Mouse (Mus musculus) embryonic facial prominence, embryonic 14.5 days (tissue): ENCODE results near the gene Mkrn2os. TPM values are rescaled to one million over a fixed set of nuclear protein-coding genes. Genes with fewer than 3 reads are reported as not detected.
"Not testable (repeated sequence)": the region's sequence is repeated elsewhere in the genome, so short reads cannot be mapped to it uniquely, and the experiment has no call there.

Source experiments
- ATAC-seq: fragments of 200-750 bp; cut with Nextera tagmentation; 2 replicates; pipeline ENCODE4 v1.8.0; 2017; ENCODE audit warnings: low read depth, moderate number of reproducible peaks, moderate TSS enrichment
- DNase-seq: peaks from one replicate; pipeline ENCODE4 v3.0.0-alpha.2; 2015; ENCODE audit warnings: low spot score
- H3K27ac ChIP-seq: fragments of 300-500 bp; sonication (generic); replicated peaks from 2 replicates; pipeline ENCODE4 v1.5.1; 2014; ENCODE audit warnings: low read depth, mild to moderate bottlenecking, low read length, moderate library complexity
- H3K27me3 ChIP-seq: fragments of 300-500 bp; sonication (generic); replicated peaks from 2 replicates; pipeline ENCODE4 v1.6.1; 2014; ENCODE audit warnings: low read length; ENCODE audit not compliant: control insufficient read depth, insufficient read depth
- H3K36me3 ChIP-seq: fragments of 300-500 bp; sonication (generic); 2 replicates; pipeline ENCODE4 v1.6.1; 2014; ENCODE audit warnings: low read length, mixed read lengths; ENCODE audit not compliant: control insufficient read depth, insufficient read depth
- H3K4me1 ChIP-seq: fragments of 300-500 bp; sonication (generic); 2 replicates; pipeline ENCODE4 v1.6.1; 2014; ENCODE audit warnings: antibody characterized with exemption, low read length; ENCODE audit not compliant: control insufficient read depth, insufficient read depth
- H3K4me2 ChIP-seq: fragments of 300-500 bp; sonication (generic); 2 replicates; pipeline ENCODE4 v1.6.1; 2014; ENCODE audit warnings: low read depth, mild to moderate bottlenecking, low read length, moderate library complexity, mixed read lengths
- H3K4me3 ChIP-seq: fragments of 300-500 bp; sonication (generic); 2 replicates; pipeline ENCODE4 v1.5.1; 2014; ENCODE audit warnings: low read depth, mild to moderate bottlenecking, low read length
- H3K9ac ChIP-seq: fragments of 300-500 bp; sonication (generic); 2 replicates; pipeline ENCODE4 v1.6.1; 2014; ENCODE audit warnings: low read depth, mild to moderate bottlenecking, low read length, moderate library complexity, mixed read lengths
- H3K9me3 ChIP-seq: fragments of 300-500 bp; sonication (generic); 2 replicates; pipeline ENCODE4 v1.6.1; 2016; ENCODE audit warnings: low read length; ENCODE audit not compliant: control insufficient read depth
- WGBS: fragments of 180-500 bp; shearing (Covaris S2); extraction: QIAGEN DNeasy Blood & Tissue Kit; methylation state at CpG from one replicate; pipeline ENCODE4 v1.1.7; 2014; 5-methylcytosine and 5-hydroxymethylcytosine counted together
- polyA plus RNA-seq: library from polyadenylated mRNA; unstranded; fragments of >200 nt; fragmentation: Nextera tagmentation; extraction: Ambion mirVana; gene quantifications from 2 replicates; pipeline ENCODE4 v1.2.1, GENCODE M21; 2014

The Mkrn2os gene
- 0.78 and 0.92 TPM in 2 replicates for polyA plus RNA-seq

DNA sequence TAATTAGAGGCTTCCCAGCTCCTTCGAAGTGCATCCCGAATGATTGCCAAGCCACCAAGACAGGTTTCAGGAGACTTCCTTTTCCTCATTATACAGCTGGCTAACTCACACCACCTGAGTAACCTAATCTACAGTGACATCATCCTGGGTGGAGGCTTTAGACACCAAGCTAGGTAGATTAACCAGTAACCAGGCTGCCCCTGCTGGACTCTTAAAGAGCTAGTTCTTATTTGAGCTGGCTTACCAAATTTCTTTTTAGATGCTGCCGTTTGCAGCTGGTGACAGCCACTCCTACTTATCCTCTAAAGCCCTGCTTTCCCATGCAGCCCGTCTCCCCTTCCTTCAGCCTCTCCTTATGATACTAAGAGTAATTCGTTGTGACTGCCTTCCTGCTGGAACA, at the start of gene Mkrn2os:
Mkrn2os (minus strand) TSS at position 119 of the 400 bp plus-strand sequence.
- peak; percentile 58 for DNase-seq
- peak; percentile 77 for ATAC-seq
- Histone ChIP-seq H3K36me3 (no peaks in the 10 kb centered on the region), H3K27ac (no peak within 1 kb of the TSS), H3K4me2 (no peak within 1 kb of the TSS), H3K27me3 (no peaks in the 10 kb centered on the region), H3K9me3 (no peaks in the 10 kb centered on the region), H3K4me3 (no peak within 1 kb of the TSS), H3K9ac (no peak within 1 kb of the TSS), H3K4me1 (no peaks in the 10 kb centered on the region)
- WGBS: 40% methylated on average over 5 of the region's 5 CpGs

DNA sequence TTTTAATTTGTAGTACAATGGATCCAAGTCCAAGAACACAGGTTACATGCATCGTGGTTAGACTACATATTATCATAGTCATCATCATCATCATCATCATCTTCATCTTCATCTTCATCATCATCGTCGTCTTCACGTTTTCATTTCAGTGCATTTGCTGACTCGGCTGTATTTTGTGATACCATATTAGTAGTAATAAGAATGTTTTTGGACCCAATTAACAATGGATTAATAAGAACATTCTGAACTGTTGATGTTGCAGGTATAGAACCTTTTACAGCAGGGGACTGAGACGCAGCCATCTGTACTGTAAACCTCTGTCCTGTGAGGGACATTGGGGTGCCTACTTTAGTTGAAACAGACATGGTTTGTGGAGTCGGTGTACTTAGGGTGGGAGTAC, 45.8 kb upstream of the Mkrn2os start:
- not testable (repeated sequence) for DNase-seq, H3K27ac ChIP-seq, H3K4me1 ChIP-seq, H3K9ac ChIP-seq, H3K4me3 ChIP-seq, H3K9me3 ChIP-seq, H3K27me3 ChIP-seq, H3K4me2 ChIP-seq, ATAC-seq
- WGBS: 95% methylated on average over 7 of the region's 7 CpGs
- H3K36me3 ChIP-seq: peaks cover 59% of the 10 kb centered on the region

GRCm38 (mm10) chr6:115634015-115634414, 41.6 kb upstream of the Mkrn2os start:
- Histone ChIP-seq H3K9me3 (no peaks in the 10 kb centered on the region), H3K27ac (no peak overlapping the region), H3K27me3 (no peaks in the 10 kb centered on the region), H3K4me1 (no peaks in the 10 kb centered on the region), H3K4me2 (no peak overlapping the region), H3K9ac (no peak overlapping the region), H3K4me3 (no peak overlapping the region), H3K36me3 (peaks cover 86% of the 10 kb centered on the region)
- ATAC-seq: no peak
- 98% methylated on average over 2 of the region's 2 CpGs for WGBS
- DNase-seq: no peak

- Histone ChIP-seq H3K27ac (no peak overlapping the region), H3K27me3 (no peaks in the 10 kb centered on the region), H3K9ac (no peak overlapping the region), H3K4me2 (no peak overlapping the region), H3K9me3 (no peaks in the 10 kb centered on the region), H3K4me1 (no peaks in the 10 kb centered on the region), H3K4me3 (no peak overlapping the region), H3K36me3 (peaks cover 82% of the 10 kb centered on the region)
- no peak for DNase-seq
- WGBS: 71% methylated on average over 3 of the region's 3 CpGs
- ATAC-seq: no peak
Measured at GRCm38 (mm10) chr6:115631056-115631795, 38.9 kb upstream of the Mkrn2os start.

DNA sequence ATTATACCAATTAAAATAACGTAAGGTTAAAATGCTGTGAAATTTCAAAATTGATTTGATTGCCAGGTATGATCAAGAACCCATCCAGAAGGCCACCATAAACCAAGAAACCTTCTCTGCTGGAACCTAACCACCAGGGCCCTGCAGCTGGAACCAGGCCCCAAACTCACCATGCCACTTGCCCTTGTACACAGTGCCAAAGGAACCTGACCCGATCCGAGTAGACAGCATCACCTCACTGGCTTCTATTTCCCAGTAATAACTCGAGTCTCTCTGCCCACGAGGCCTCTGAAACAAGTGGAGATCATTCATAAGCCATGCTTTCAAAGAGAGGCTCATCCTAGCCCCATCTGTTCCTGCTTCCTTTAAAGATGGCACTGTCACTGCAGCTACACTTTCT, 33.7 kb upstream of the Mkrn2os start:
- Histone ChIP-seq H3K4me1 (no peaks in the 10 kb centered on the region), H3K27me3 (no peaks in the 10 kb centered on the region), H3K4me3 (no peak overlapping the region), H3K36me3 (peaks cover 79% of the 10 kb centered on the region), H3K9me3 (no peaks in the 10 kb centered on the region), H3K4me2 (no peak overlapping the region), H3K27ac (no peak overlapping the region), H3K9ac (no peak overlapping the region)
- DNase-seq (no peak), ATAC-seq (no peak)
- WGBS: 87% methylated on average over 5 of the region's 5 CpGs

GRCm38 (mm10) chr6:115620942-115621341, 28.6 kb upstream of the Mkrn2os start:
- H3K36me3 ChIP-seq: peaks cover 94% of the 10 kb centered on the region
- no peak overlapping the region for H3K4me3 ChIP-seq
- H3K4me1 ChIP-seq: no peaks in the 10 kb centered on the region
- no peak overlapping the region for H3K9ac ChIP-seq
- ATAC-seq: no peak
- H3K9me3 ChIP-seq: no peaks in the 10 kb centered on the region
- no peak for DNase-seq
- H3K4me2 ChIP-seq: no peak overlapping the region
- WGBS: 72% methylated on average over 1 of the region's 1 CpGs
- H3K27me3 ChIP-seq: no peaks in the 10 kb centered on the region
- H3K27ac ChIP-seq: no peak overlapping the region

- Histone ChIP-seq H3K27me3 (no peaks in the 10 kb centered on the region), H3K27ac (no peak overlapping the region), H3K4me2 (no peak overlapping the region), H3K9me3 (no peaks in the 10 kb centered on the region), H3K4me1 (no peaks in the 10 kb centered on the region), H3K36me3 (peaks cover 96% of the 10 kb centered on the region), H3K9ac (no peak overlapping the region), H3K4me3 (no peak overlapping the region)
- DNase-seq: no peak
- 85% methylated on average over 10 of the region's 10 CpGs for WGBS
- no peak for ATAC-seq
Measured at GRCm38 (mm10) chr6:115619818-115620217, 27.4 kb upstream of the Mkrn2os start.

DNA sequence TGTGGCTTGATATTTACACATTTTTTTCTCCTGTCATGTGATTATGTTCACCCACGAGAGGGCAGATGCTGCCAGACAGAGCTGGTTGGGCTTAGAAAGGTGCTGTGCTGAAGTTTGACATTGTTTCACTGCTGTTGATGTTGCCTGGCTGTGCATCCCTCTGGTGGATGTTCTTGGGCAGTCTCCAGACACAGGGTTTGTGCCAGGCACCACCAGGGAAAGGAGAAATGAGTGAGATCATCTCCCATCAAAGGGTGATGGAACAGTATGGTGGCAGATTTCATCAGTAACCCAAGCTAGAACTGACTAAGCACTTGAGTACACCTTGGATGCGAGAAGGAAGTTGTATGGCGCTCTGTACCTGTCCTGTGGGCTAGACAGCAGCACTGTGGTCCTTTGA, 23.6 kb upstream of the Mkrn2os start:
- no peak overlapping the region for H3K4me3 ChIP-seq
- H3K9me3 ChIP-seq: no peaks in the 10 kb centered on the region
- H3K4me1 ChIP-seq: no peaks in the 10 kb centered on the region
- no peak overlapping the region for H3K4me2 ChIP-seq
- ATAC-seq: no peak
- 88% methylated on average over 3 of the region's 3 CpGs for WGBS
- H3K27me3 ChIP-seq: no peaks in the 10 kb centered on the region
- no peak overlapping the region for H3K9ac ChIP-seq
- H3K36me3 ChIP-seq: peaks cover 99% of the 10 kb centered on the region
- H3K27ac ChIP-seq: no peak overlapping the region
- no peak for DNase-seq

DNA sequence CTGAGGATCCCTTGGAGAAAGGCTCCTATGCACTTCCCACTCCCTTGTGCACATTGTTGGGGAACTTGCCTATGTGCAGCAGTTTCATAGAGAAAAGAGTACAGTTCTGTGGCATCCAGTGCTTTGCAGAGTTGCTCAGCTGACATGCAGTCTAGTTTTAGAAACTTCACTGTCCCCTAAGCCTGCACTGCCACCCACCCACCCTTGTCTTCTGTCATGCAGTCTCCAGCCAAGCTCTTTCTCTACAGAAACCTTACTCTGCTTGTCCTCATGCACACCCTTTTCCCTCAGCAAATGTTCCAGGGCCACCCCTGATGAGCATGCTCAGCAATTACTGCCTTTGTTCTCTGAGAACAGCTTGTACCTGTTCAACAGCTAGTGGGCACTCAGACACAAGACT, 21.4 kb upstream of the Mkrn2os start:
- H3K4me2 ChIP-seq: no peak overlapping the region
- no peaks in the 10 kb centered on the region for H3K27me3 ChIP-seq
- no peak overlapping the region for H3K9ac ChIP-seq
- H3K36me3 ChIP-seq: peaks cover 95% of the 10 kb centered on the region
- no peak for ATAC-seq
- no peaks in the 10 kb centered on the region for H3K9me3 ChIP-seq
- no peak overlapping the region for H3K27ac ChIP-seq
- DNase-seq: no peak
- no peak overlapping the region for H3K4me3 ChIP-seq
- no peaks in the 10 kb centered on the region for H3K4me1 ChIP-seq
